Mouse (Mus musculus): ENCODE measurements at regions not wholly inside any gene's neighbourhood (a gene's known extent, or its start where the extent isn't known, plus 50 kb on each side); places are given as distances from the start of the nearest gene placed in this dataset.

DNA sequence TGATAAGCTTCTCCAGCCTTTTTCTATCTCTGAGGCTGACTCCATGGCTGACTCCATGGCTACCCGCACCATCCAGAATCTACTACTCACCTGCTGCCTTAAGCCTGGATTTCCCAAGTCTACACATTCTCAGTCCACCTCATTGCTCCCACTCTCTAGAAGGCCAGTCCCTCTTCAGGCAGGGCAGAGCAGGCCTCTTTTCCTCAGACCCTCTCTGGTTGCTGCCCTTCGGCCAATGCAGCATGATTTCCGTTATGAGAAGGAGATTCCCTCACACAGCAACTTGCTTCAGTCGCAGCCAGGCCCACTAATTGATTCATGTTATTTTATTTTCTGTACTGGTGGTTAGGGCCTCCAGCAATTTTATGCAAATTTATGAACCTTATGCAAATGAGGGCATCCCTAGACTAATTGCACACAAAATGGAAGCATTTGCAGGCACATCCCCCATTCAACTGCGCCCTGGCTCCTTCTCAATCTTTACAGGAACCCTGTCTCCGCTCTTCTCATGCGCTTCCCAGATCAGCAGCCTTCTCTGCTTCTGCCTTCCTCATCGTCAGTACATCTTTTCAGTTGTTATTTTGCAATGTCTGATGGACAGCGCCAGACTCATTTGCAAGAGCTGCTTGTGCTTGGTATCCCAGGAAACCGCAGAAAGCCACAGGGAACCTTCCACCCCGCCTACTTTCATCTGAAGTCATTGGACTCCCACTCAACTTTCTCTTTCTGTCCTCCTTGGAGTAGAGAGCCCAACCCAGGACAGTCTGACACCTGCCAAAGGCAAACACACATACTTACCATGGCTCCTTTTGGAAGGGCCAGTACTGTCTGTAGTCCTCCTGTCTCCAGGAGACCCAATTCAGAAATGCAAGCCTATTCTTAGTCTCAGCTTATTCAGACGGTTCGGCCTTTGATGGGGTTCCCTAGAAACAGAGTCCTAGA, 199.6 kb upstream of the H2al1a start:
- no peak for TF ChIP-seq CTCF (IDR thresholded peaks at IDR 0.05)
- no peak for TF ChIP-seq EP300 (IDR thresholded peaks at IDR 0.05)
